Mouse (Mus musculus): ENCODE data around the gene Tmed6.
"Not testable (repeated sequence)": the region's sequence is repeated elsewhere in the genome, so short reads cannot be mapped to it uniquely, and the experiment has no call there.

Gene Tmed6

GRCm38 (mm10) chr8:107065511-107066496, at the start of gene Tmed6:
Tmed6 (minus strand) TSS chr8:107065644.
- DNase-seq: peak; percentile 85

GRCm38 (mm10) chr8:107115008-107115320, 49.5 kb upstream of the Tmed6 start:
- no peak for DNase-seq

- peak; percentile 45 for DNase-seq
These were observed 48.9 kb upstream of the Tmed6 start for GRCm38 (mm10) chr8:107114150-107115007.

- no peak for DNase-seq
These were observed 47.8 kb upstream of the Tmed6 start for GRCm38 (mm10) chr8:107113209-107113608.

- no peak for DNase-seq
These were observed 46.1 kb upstream of the Tmed6 start for GRCm38 (mm10) chr8:107111340-107112105.

- DNase-seq: no peak
These were observed 45.3 kb upstream of the Tmed6 start for GRCm38 (mm10) chr8:107110629-107111330.

GRCm38 (mm10) chr8:107109816-107110435, 44.5 kb upstream of the Tmed6 start:
- no peak for DNase-seq

- peak; percentile 16 for DNase-seq
These were observed 43.7 kb upstream of the Tmed6 start for GRCm38 (mm10) chr8:107108978-107109720.

- DNase-seq: not testable (repeated sequence)
These were observed 42.6 kb upstream of the Tmed6 start for GRCm38 (mm10) chr8:107108089-107108488.

- DNase-seq: peak; percentile 84
These were observed 39.1 kb upstream of the Tmed6 start for GRCm38 (mm10) chr8:107104547-107104946.

- DNase-seq: no peak
These were observed 35.2 kb upstream of the Tmed6 start for GRCm38 (mm10) chr8:107100635-107101034.

GRCm38 (mm10) chr8:107096366-107097036, 31.1 kb upstream of the Tmed6 start, which contains the start of gene Terf2:
Terf2 (minus strand) TSS chr8:107096547.
- peak; percentile 95 for DNase-seq

- DNase-seq: no peak
These were observed 30.4 kb upstream of the Tmed6 start for GRCm38 (mm10) chr8:107095717-107096365.

GRCm38 (mm10) chr8:107090531-107090930, 25.1 kb upstream of the Tmed6 start:
- no peak for DNase-seq

- DNase-seq: no peak
These were observed 23.2 kb upstream of the Tmed6 start for GRCm38 (mm10) chr8:107088526-107089063.

GRCm38 (mm10) chr8:107086018-107086417, 20.6 kb upstream of the Tmed6 start:
- DNase-seq: no peak

GRCm38 (mm10) chr8:107085358-107085757, 19.9 kb upstream of the Tmed6 start:
- no peak for DNase-seq

GRCm38 (mm10) chr8:107076239-107076888, 10.9 kb upstream of the Tmed6 start:
- no peak for DNase-seq

GRCm38 (mm10) chr8:107074128-107074527, 8.7 kb upstream of the Tmed6 start:
- no peak for DNase-seq

Measured in kidney, adult 18-20 months (tissue).